Mouse (Mus musculus) T-cell, adult 66 days (primary cell): ENCODE data around the gene Wfdc18. TPM values are rescaled to one million over a fixed set of nuclear protein-coding genes. Genes with fewer than 3 reads are reported as not detected.

Experiments used
- total RNA-seq, 2 experiments: library from RNA; stranded (reverse); gene quantifications; 3 replicates in 1 of 2; 4 replicates in 1 of 2; pipeline ENCODE4 v1.2.4; 2023

Wfdc18 gene
- total RNA-seq = not detected

DNA sequence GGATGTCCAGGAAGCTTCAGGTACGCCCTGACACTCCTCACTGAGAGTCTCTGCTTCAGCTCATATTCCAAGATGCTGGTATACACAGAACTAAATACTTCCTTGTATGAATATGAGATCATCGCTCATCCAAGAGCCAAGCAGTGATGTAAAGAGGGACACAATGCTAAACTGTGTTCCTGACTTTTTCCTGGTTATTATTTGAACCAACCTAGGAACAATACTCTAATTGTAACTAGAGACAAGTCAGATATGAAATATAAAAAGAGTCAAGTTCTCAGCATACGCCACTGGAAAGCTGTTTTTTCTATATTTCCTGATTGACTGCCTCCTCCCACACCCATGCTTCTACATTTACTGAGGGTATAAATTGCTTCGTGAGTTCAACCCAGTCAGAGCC, at the start of gene Wfdc18:
Wfdc18 (plus strand) TSS at position 301 of the 400 bp plus-strand sequence.

DNA sequence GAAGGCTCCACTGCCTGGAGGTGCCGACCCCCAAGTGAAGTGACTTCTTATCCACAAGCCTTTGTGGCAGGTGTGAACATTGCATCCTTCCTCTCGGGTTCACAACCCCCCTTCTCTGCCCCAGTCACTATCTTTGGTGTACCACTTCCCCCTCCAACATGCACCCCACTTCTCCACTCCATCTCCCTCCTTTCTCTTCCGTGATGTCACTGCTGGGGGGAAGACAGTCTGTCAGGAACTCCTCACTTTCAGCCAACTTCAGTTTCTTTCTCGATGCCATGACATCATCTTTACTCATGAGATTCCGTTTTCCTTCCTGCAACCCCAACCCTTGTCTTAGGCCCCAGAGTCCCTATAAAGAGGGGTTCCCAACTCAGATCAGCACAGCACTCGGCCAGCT, 46.6 kb upstream of the Wfdc18 start, which contains the start of gene Ccl4:
Ccl4 (plus strand) TSS at position 381 of the 400 bp plus-strand sequence.

DNA sequence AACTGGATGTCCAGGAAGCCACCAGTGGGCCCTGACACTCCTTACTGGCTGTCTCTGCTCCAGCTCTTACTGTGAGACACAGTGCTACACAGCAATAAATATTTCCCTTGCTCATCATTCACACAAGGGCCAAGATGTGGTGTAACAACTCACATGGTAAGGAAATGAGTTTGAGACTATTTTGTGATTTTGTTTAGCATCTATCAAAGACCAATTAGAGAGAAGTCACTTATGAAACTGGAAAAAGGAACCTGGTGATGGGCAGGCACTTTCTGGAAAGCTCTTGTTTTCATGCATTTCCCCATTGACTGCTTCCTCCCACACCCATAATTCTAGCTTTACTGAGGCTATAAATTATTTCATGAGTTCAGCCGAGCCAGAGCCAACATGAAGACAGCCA, 5.1 kb upstream of the Wfdc18 start, which contains the start of gene Wfdc17:
Wfdc17 (plus strand) TSS at position 287 of the 400 bp plus-strand sequence.

DNA sequence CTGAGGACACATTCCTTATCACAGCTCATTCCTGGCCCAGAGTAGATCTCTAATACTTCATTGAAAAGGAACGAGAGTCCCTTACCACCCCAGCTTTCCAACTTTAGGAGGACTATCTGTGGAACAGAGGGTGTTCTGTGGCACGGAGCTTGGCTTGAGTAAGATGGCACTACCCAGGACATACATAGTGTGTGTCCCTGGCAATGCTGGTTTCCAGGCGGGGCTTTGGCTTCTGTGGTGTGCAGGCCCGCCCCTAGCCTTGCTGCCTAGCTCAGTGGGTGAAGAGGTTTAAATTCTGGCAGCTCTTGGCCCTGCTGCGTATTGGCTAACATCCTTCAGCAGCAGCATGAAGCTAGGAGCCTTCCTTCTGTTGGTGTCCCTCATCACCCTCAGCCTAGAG, 37.9 kb downstream of the Wfdc18 start, which contains the start of gene Wfdc21:
Wfdc21 (plus strand) TSS at position 260 of the 400 bp plus-strand sequence.

DNA sequence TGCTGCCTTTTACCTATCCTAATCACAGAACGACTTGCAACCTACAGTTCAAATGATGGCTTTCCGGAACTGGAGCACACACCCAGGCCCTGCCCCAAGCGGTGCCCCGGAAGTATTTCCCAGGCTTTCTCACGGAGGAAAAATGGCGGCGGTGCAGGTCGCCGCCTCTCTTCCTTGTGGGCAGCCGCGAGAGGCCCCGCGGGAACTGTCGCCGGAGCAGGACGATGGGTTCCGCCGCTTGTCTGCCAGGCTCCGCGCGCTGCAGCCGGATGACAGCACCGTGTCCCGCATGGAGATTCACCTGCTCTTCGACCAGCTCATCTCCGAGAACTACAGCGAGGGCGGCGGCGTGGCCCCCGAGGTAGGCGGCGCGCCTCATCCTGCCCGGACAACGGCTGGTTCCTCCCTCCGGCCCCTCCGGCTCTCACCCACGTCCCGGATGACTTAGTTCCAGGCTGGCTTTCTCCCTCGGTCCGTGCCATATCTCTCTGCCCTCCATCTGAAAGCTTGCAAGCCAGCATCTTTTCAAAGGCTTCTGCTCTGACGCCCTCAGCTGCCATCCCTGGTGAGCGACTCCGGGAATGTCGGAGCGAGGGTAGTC, 44.9 kb downstream of the Wfdc18 start, which contains the start of gene Heatr6:
Heatr6 (plus strand) TSS at position 116 of the 601 bp plus-strand sequence.

Other genes with a start within 250 kb of the Wfdc18 start
- not detected for gene Mmp28, start 245.9 kb upstream of the Wfdc18 start, total RNA-seq
- gene Taf15, start 235.9 kb upstream of the Wfdc18 start, total RNA-seq = 100 to 1,000 TPM; 143 to 160 TPM
- gene Heatr9, start 186.8 kb upstream of the Wfdc18 start, total RNA-seq = 1 to 10 TPM; 1.6 to 2.4 TPM
- 100 to 1,000 TPM; 176 to 217 TPM for gene Ccl5, start 178.5 kb upstream of the Wfdc18 start, total RNA-seq
- under 1 TPM in 1 of 2 experiments, not detected in 1; 0.29 TPM for gene Ccl9, start 130.4 kb upstream of the Wfdc18 start, total RNA-seq
- gene Ccl6, start 115.9 kb upstream of the Wfdc18 start, total RNA-seq = 1 to 10 TPM in 1 of 2 experiments, not detected in 1; 1.7 TPM
- gene Rpl9-ps1, start 63.4 kb upstream of the Wfdc18 start, total RNA-seq = not detected
- 1 to 10 TPM; 4.0 to 5.4 TPM for gene Ccl3, start 59.7 kb upstream of the Wfdc18 start, total RNA-seq
- 10 to 100 TPM in 1 of 2 experiments, 1 to 10 TPM in 1; 6.7 to 11.1 TPM for gene Ccl4, start 46.4 kb upstream of the Wfdc18 start, total RNA-seq
- not detected for gene Wfdc17, start 5.0 kb upstream of the Wfdc18 start, total RNA-seq
- not detected for gene Wfdc21, start 37.9 kb downstream of the Wfdc18 start, total RNA-seq
- 10 to 100 TPM; 41.7 to 42.6 TPM for gene Heatr6, start 44.7 kb downstream of the Wfdc18 start, total RNA-seq
- gene Hnf1b, start 141.0 kb downstream of the Wfdc18 start, total RNA-seq = not detected
- 10 to 100 TPM; 39.7 to 41.3 TPM for gene Ddx52, start 233.0 kb downstream of the Wfdc18 start, total RNA-seq